In genomic region chr9:74142705-74143104, GRCm38 (mm10) we compare ENCODE assay signal across 16 mouse cellular contexts. TPM values are rescaled to one million over a fixed set of nuclear protein-coding genes. Genes with fewer than 3 reads are reported as not detected.
"Had no signal": no experiment of that assay in that cellular context is flagged by ENCODE, and none has a peak within 500 bp of the region (broad histone marks: within the 10 kb centered on the region; RNA-seq: fewer than 3 reads in every experiment).

No protein-coding gene starts in this region.

- H3K9ac ChIP-seq: limb, embryonic 15.5 days; liver, embryonic 12.5 days; lung, embryonic 14.5 days; neural tube, embryonic 15.5 days had no signal

- H3K36me3 ChIP-seq: limb, embryonic 15.5 days; liver, embryonic 12.5 days; neural tube, embryonic 15.5 days had no signal

- ATAC-seq: liver, embryonic 12.5 days had no signal

- H3K27ac ChIP-seq: limb, embryonic 15.5 days; liver, embryonic 12.5 days; neural tube, embryonic 15.5 days had no signal

- H3K4me3 ChIP-seq: limb, embryonic 15.5 days; liver, embryonic 12.5 days; myocyte; neural tube, embryonic 15.5 days had no signal

- DNase-seq: kidney, adult 11 months; kidney, adult 9 months; kidney, postnatal 10 days; lung, embryonic 14.5 days; lung, postnatal 10 days; lung, postnatal 4 days; right cerebral cortex, postnatal 4 days; spleen, adult 18-20 months; thymus, postnatal 36 days had no signal

- H3K4me1 ChIP-seq: limb, embryonic 15.5 days; liver, embryonic 12.5 days; neural tube, embryonic 15.5 days had no signal

- H3K4me2 ChIP-seq: limb, embryonic 15.5 days; liver, embryonic 12.5 days; lung, embryonic 14.5 days; midbrain, embryonic 11.5 days; neural tube, embryonic 15.5 days had no signal

- H3K27me3 ChIP-seq: limb, embryonic 15.5 days; liver, embryonic 12.5 days had no signal

- H3K9me3 ChIP-seq: limb, embryonic 15.5 days; liver, embryonic 12.5 days; neural tube, embryonic 15.5 days had no signal

RNA-seq across cellular contexts. Expression of gene Wdr72, which starts 32.5 kb away (rescaled TPM):
- total RNA-seq: megakaryocyte, adult 5-6 weeks had no signal
- polyA plus RNA-seq: large intestine, adult 2 months; myocyte had no signal
